Mouse (Mus musculus) limb, embryonic 11.5 days (tissue): ENCODE data around the gene Gm9803. TPM values are rescaled to one million over a fixed set of nuclear protein-coding genes. Genes with fewer than 3 reads are reported as not detected.

Experiments
- ATAC-seq: fragments of 200-750 bp; cut with Nextera tagmentation; 2 replicates; pipeline ENCODE4 v1.8.0; 2017; ENCODE audit warnings: low read depth; ENCODE audit not compliant: insufficient number of reproducible peaks, low FRiP score, low TSS enrichment
- DNase-seq: peaks from one replicate; pipeline ENCODE4 v3.0.0-alpha.2; 2015; ENCODE audit warnings: low spot score
- H3K27ac ChIP-seq: fragments of 300-500 bp; sonication (generic); replicated peaks from 2 replicates; pipeline ENCODE4 v1.5.1; 2014; ENCODE audit warnings: low read depth, mild to moderate bottlenecking, low read length
- H3K27me3 ChIP-seq: fragments of 300-500 bp; sonication (generic); 2 replicates; pipeline ENCODE4 v1.6.1; 2014; ENCODE audit warnings: mild to moderate bottlenecking, low read length, mixed read lengths; ENCODE audit not compliant: control insufficient read depth, insufficient read depth
- H3K36me3 ChIP-seq: fragments of 300-500 bp; sonication (generic); 2 replicates; pipeline ENCODE4 v1.6.1; 2014; ENCODE audit warnings: mild to moderate bottlenecking, low read length, moderate library complexity, mixed read lengths; ENCODE audit not compliant: control insufficient read depth, insufficient read depth
- H3K4me1 ChIP-seq: fragments of 300-500 bp; sonication (generic); 2 replicates; pipeline ENCODE4 v1.6.1; 2014; ENCODE audit warnings: low read length, mixed read lengths; ENCODE audit not compliant: control insufficient read depth, insufficient read depth
- H3K4me2 ChIP-seq: fragments of 300-500 bp; sonication (generic); 2 replicates; pipeline ENCODE4 v1.6.1; 2014; ENCODE audit warnings: low read depth, mild to moderate bottlenecking, moderate library complexity; ENCODE audit not compliant: severe bottlenecking
- H3K4me3 ChIP-seq: fragments of 300-500 bp; sonication (generic); 2 replicates; pipeline ENCODE4 v1.5.1; 2014; ENCODE audit warnings: low read depth, low read length
- H3K9ac ChIP-seq: fragments of 300-500 bp; sonication (generic); 2 replicates; pipeline ENCODE4 v1.6.1; 2014; ENCODE audit warnings: mild to moderate bottlenecking, low read length
- H3K9me3 ChIP-seq: fragments of 300-500 bp; sonication (generic); 2 replicates; pipeline ENCODE4 v1.6.1; 2016; ENCODE audit warnings: low read length; ENCODE audit not compliant: control insufficient read depth
- WGBS: fragments of 180-500 bp; shearing (Covaris S2); extraction: QIAGEN DNeasy Blood & Tissue Kit; methylation state at CpG from one replicate; pipeline ENCODE4 v1.1.7; 2014; 5-methylcytosine and 5-hydroxymethylcytosine counted together
- polyA plus RNA-seq: library from polyadenylated mRNA; unstranded; fragments of >200 nt; fragmentation: Nextera tagmentation; extraction: Ambion mirVana; gene quantifications from 2 replicates; pipeline ENCODE4 v1.2.1, GENCODE M21; 2014

Gm9803 gene
- polyA plus RNA-seq, 1 experiment from 2014 or later, result 5.3 TPM

DNA sequence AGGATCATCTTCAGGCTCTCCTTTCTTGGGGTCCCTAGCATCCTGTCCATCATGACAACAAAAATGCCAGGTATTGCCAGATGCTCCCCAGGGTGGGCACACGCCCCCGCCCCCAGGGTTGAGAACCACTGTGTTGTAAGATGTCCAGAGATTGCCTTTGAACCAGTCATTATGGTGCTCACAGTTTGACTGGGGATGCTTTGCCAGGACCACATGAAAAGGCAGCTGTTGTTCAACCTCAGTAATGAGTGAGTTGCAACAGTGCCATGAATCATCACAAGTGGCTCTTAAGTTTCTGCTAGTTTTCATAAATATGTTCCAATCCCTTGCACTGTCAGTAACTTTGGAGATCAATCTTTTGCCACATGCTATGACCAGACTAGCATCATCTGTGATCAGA lies 3.9 kb upstream of the Gm9803 start:
- no peak overlapping the region for H3K27ac ChIP-seq
- H3K27me3 ChIP-seq, result no peaks in the 10 kb centered on the region
- H3K4me2 ChIP-seq, result no peak overlapping the region
- DNase-seq (no peak), ATAC-seq (no peak)
- no peak overlapping the region for H3K4me3 ChIP-seq
- 100% methylated on average over 2 of the region's 2 CpGs for WGBS
- H3K36me3 ChIP-seq, result peaks cover 4% of the 10 kb centered on the region; the same call in 1 of the 2 replicates
- no peak overlapping the region for H3K9ac ChIP-seq
- H3K4me1 ChIP-seq, result no peaks in the 10 kb centered on the region
- H3K9me3 ChIP-seq, result no peaks in the 10 kb centered on the region

- Histone ChIP-seq H3K27ac (peak overlapping the region; percentile 43; the same call in 1 of the 2 replicates), H3K4me1 (no peaks in the 10 kb centered on the region), H3K9ac (no peak overlapping the region), H3K9me3 (no peaks in the 10 kb centered on the region), H3K36me3 (peaks cover 6% of the 10 kb centered on the region; the same call in 1 of the 2 replicates), H3K27me3 (no peaks in the 10 kb centered on the region), H3K4me2 (no peak overlapping the region), H3K4me3 (no peak overlapping the region)
- ATAC-seq (no peak), DNase-seq (no peak)
- 59% methylated on average over 15 of the region's 15 CpGs for WGBS
Observed at GRCm38 (mm10) chr10:43527283-43528269, 3.7 kb downstream of the Gm9803 start.

GRCm38 (mm10) chr10:43534382-43534781 lies 10.5 kb downstream of the Gm9803 start:
- H3K4me1 ChIP-seq, result no peaks in the 10 kb centered on the region
- 87% methylated on average over 1 of the region's 1 CpGs for WGBS
- H3K27ac ChIP-seq, result no peak overlapping the region
- H3K36me3 ChIP-seq, result peaks cover 6% of the 10 kb centered on the region; the same call in 1 of the 2 replicates
- ATAC-seq (no peak), DNase-seq (no peak)
- H3K4me2 ChIP-seq, result no peak overlapping the region
- no peaks in the 10 kb centered on the region for H3K27me3 ChIP-seq
- H3K4me3 ChIP-seq, result no peak overlapping the region
- no peaks in the 10 kb centered on the region for H3K9me3 ChIP-seq
- no peak overlapping the region for H3K9ac ChIP-seq

- Histone ChIP-seq H3K4me2 (no peak overlapping the region), H3K4me3 (no peak overlapping the region), H3K9ac (no peak overlapping the region), H3K36me3 (no peaks in the 10 kb centered on the region), H3K4me1 (no peaks in the 10 kb centered on the region), H3K9me3 (no peaks in the 10 kb centered on the region), H3K27ac (no peak overlapping the region), H3K27me3 (no peaks in the 10 kb centered on the region)
- WGBS, result 96% methylated on average over 7 of the region's 7 CpGs
- DNase-seq, result no peak
- no peak for ATAC-seq
Observed at GRCm38 (mm10) chr10:43537652-43538051, 13.8 kb downstream of the Gm9803 start.

DNA sequence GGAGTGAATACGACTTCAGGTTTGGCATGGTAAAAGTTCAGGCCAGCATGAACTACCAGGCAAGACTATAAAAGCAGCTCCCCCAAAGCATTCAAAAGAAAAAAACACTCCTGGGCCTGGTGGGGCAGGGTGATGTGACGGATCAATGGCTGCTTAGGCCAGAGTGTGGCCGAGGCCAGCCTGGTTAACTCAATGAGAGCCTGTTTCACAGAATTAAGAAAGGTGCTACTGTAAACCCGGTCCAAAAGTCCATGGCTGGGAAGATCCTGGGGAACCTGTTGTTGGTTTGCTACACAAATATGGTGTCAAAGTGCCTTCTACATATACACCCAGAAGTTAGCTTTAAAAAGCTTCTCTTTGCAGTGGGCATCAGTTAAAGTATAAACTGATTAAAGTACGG lies 14.9 kb downstream of the Gm9803 start:
- no peaks in the 10 kb centered on the region for H3K9me3 ChIP-seq
- no peak for ATAC-seq
- no peaks in the 10 kb centered on the region for H3K27me3 ChIP-seq
- H3K4me1 ChIP-seq, result no peaks in the 10 kb centered on the region
- H3K4me3 ChIP-seq, result no peak overlapping the region
- no peak overlapping the region for H3K9ac ChIP-seq
- 87% methylated on average over 5 of the region's 5 CpGs for WGBS
- DNase-seq, result no peak
- no peak overlapping the region for H3K4me2 ChIP-seq
- no peaks in the 10 kb centered on the region for H3K36me3 ChIP-seq
- H3K27ac ChIP-seq, result no peak overlapping the region

DNA sequence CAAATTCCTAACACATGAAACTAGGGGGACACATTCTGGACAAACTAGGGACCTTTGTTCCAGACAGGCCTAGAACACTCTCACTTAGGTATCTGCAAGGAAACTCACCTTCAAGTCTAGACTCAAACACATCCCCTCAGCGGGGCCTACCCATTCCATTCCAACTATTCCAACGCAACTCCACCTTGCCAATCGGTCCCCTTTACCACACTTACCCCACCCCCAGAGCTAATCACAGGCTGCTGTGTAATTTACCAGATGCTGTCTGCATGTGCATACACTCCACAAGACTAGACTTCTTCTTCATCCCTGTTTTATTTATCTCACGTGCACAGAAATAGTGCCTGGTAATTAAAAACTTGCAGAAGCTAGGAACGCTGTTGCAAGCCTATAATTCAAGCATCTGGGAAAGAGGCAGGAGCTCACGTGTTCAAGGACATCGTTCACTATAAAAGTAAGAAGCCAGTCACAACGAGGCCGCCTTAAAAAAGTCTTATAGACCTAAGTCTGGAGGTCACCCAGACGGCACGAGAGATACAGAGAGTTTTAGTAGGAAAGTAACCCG lies 15.9 kb downstream of the Gm9803 start:
- no peaks in the 10 kb centered on the region for H3K9me3 ChIP-seq
- DNase-seq (no peak), ATAC-seq (no peak)
- peak overlapping the region; percentile 50 for H3K4me2 ChIP-seq
- no peaks in the 10 kb centered on the region for H3K4me1 ChIP-seq
- WGBS, result 16% methylated on average over 12 of the region's 12 CpGs
- H3K27ac ChIP-seq, result no peak overlapping the region
- H3K4me3 ChIP-seq, result peak overlapping the region; percentile 88
- H3K36me3 ChIP-seq, result no peaks in the 10 kb centered on the region
- H3K27me3 ChIP-seq, result no peaks in the 10 kb centered on the region
- H3K9ac ChIP-seq, result peak overlapping the region; percentile 90; the same call in 1 of the 2 replicates

DNA sequence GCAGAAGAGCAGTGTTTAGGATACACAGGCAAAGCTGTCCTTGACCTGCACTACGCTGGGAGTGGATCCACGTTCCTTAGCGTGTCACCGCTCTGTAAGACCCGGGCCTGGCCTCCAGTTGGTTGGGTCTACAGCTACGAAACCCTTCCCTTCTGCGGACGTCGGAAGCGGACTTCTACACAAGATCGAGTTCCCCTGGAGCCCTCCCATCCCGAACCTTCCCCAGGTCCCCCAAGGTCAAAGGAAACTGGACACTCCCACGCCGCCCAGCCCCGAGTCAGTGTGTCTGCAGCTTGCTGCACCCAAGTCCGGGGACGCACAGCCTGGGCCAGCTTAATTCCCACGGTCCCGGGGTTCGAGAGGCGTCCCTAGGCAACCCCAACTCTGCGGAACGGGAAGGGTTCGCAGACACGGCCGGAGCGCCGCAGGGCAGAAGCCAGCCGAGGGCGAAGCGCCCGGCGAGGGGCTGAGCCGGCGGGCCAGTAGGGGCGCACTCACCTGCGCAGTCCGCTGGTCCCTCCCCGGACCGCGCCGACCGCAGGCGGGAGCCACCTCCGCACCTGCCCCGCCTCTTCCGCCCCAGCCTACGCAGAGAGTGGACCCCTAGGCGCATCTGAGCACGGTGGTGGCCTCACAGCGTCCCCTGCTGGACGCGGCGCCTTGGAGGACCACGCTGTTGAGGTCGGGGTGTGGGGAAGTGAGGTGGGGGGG lies 16.7 kb downstream of the Gm9803 start, which contains the start of gene 1700021F05Rik:
Gene 1700021F05Rik (minus strand): TSS at position 553 of the 711 bp plus-strand sequence.
- ATAC-seq (peak; percentile 99), DNase-seq (peak; percentile 99)
- Histone ChIP-seq H3K4me3 (peak within 1 kb of the TSS; percentile 88), H3K4me1 (no peaks in the 10 kb centered on the region), H3K4me2 (peak within 1 kb of the TSS; percentile 50), H3K9ac (peak within 1 kb of the TSS; percentile 90), H3K9me3 (no peaks in the 10 kb centered on the region), H3K27ac (no peak within 1 kb of the TSS), H3K36me3 (no peaks in the 10 kb centered on the region), H3K27me3 (no peaks in the 10 kb centered on the region)
- WGBS, result under 1% methylated on average over 51 of the region's 56 CpGs

- Histone ChIP-seq H3K4me3 (no peak overlapping the region), H3K27ac (no peak overlapping the region), H3K27me3 (no peaks in the 10 kb centered on the region), H3K9ac (no peak overlapping the region), H3K9me3 (no peaks in the 10 kb centered on the region), H3K36me3 (no peaks in the 10 kb centered on the region), H3K4me2 (no peak overlapping the region; the same call in 1 of the 2 replicates), H3K4me1 (no peaks in the 10 kb centered on the region)
- DNase-seq (no peak), ATAC-seq (no peak)
- WGBS, result 53% methylated on average over 7 of the region's 8 CpGs
Observed at GRCm38 (mm10) chr10:43541153-43541544, 17.3 kb downstream of the Gm9803 start.
